Mouse (Mus musculus) hindbrain, embryonic 16.5 days (tissue): ENCODE results near the gene Edn1. TPM values are rescaled to one million over a fixed set of nuclear protein-coding genes. Genes with fewer than 3 reads are reported as not detected.

ENCODE experiments used
- ATAC-seq: fragments of 200-750 bp; cut with Nextera tagmentation; 2 replicates; pipeline ENCODE4 v1.8.0; 2017; ENCODE audit warnings: moderate TSS enrichment, moderate library complexity
- H3K27ac ChIP-seq: fragments of 300-500 bp; sonication (generic); 2 replicates; pipeline ENCODE4 v1.5.1; 2014; ENCODE audit warnings: low read depth, mild to moderate bottlenecking, control low read depth, low read length, moderate library complexity
- H3K27me3 ChIP-seq: fragments of 300-500 bp; sonication (generic); replicated peaks from 2 replicates; pipeline ENCODE4 v1.6.1; 2014; ENCODE audit warnings: low read length; ENCODE audit not compliant: control insufficient read depth, insufficient read depth
- H3K36me3 ChIP-seq: fragments of 300-500 bp; sonication (generic); 2 replicates; pipeline ENCODE4 v1.6.1; 2014; ENCODE audit warnings: mild to moderate bottlenecking, low read length, moderate library complexity, mixed read lengths; ENCODE audit not compliant: control insufficient read depth, insufficient read depth
- H3K4me1 ChIP-seq: fragments of 300-500 bp; sonication (generic); 2 replicates; pipeline ENCODE4 v1.6.1; 2014; ENCODE audit warnings: low read depth, low read length; ENCODE audit not compliant: control insufficient read depth, insufficient read depth
- H3K4me2 ChIP-seq: fragments of 300-500 bp; sonication (generic); 2 replicates; pipeline ENCODE4 v1.6.1; 2014; ENCODE audit warnings: mild to moderate bottlenecking, low read length, control low read depth, moderate library complexity
- H3K4me3 ChIP-seq: fragments of 300-500 bp; sonication (generic); 2 replicates; pipeline ENCODE4 v1.5.1; 2014; ENCODE audit warnings: mild to moderate bottlenecking, low read length, control low read depth, moderate library complexity
- H3K9ac ChIP-seq: fragments of 300-500 bp; sonication (generic); 2 replicates; pipeline ENCODE4 v1.6.1; 2014; ENCODE audit warnings: low read depth, mild to moderate bottlenecking, control low read depth, low read length, moderate library complexity
- H3K9me3 ChIP-seq: fragments of 300-500 bp; sonication (generic); 2 replicates; pipeline ENCODE4 v1.6.1; 2014; ENCODE audit warnings: mild to moderate bottlenecking, low read length, moderate library complexity; ENCODE audit not compliant: control insufficient read depth
- WGBS: fragments of 180-500 bp; shearing (Covaris S2); extraction: QIAGEN DNeasy Blood & Tissue Kit; methylation state at CpG from one replicate; pipeline ENCODE4 v1.1.7; 2014; 5-methylcytosine and 5-hydroxymethylcytosine counted together
- polyA plus RNA-seq: library from polyadenylated mRNA; unstranded; fragments of >200 nt; fragmentation: Nextera tagmentation; extraction: Ambion mirVana; gene quantifications from 2 replicates; pipeline ENCODE4 v1.2.1, GENCODE M21; 2015

The Edn1 gene
- polyA plus RNA-seq, 1 experiment from 2014 or later: 2.5 TPM

- WGBS: 87% methylated on average over 2 of the region's 2 CpGs
- Histone ChIP-seq H3K36me3 (no peaks in the 10 kb centered on the region), H3K9ac (no peak overlapping the region), H3K4me1 (no peaks in the 10 kb centered on the region), H3K27ac (no peak overlapping the region), H3K27me3 (no peaks in the 10 kb centered on the region), H3K4me3 (no peak overlapping the region), H3K9me3 (no peaks in the 10 kb centered on the region), H3K4me2 (no peak overlapping the region)
- ATAC-seq: no peak
Measured at GRCm38 (mm10) chr13:42337072-42337471, 35.8 kb downstream of the Edn1 start.

DNA sequence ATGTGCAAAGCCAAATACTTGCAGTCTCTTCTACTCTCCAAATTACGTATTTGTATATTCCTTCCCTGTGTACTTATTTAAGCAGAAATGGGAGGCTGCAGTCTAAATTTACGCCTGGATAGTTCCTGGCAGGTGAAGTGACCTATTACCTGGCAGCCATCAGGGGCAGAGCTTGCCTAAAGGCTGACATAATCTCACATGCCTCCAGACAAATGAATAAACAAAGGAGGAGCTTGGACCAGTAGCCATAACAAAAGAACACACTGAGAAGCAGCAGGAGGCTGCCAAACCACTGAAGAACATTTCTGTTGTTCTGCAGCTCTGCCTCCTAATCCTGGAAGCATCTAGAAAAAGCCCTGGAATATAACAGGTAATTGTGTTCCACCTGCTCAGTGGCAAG is 38.2 kb downstream of the Edn1 start:
- H3K9me3 ChIP-seq: no peaks in the 10 kb centered on the region
- H3K4me1 ChIP-seq: no peaks in the 10 kb centered on the region
- 82% methylated on average over 2 of the region's 2 CpGs for WGBS

GRCm38 (mm10) chr13:42341871-42342532 is 40.7 kb downstream of the Edn1 start:
- no peaks in the 10 kb centered on the region for H3K27me3 ChIP-seq
- WGBS: 76% methylated on average over 2 of the region's 2 CpGs
- no peak for ATAC-seq
- H3K36me3 ChIP-seq: no peaks in the 10 kb centered on the region
- H3K4me1 ChIP-seq: no peaks in the 10 kb centered on the region
- H3K9ac ChIP-seq: no peak overlapping the region
- H3K27ac ChIP-seq: no peak overlapping the region
- H3K9me3 ChIP-seq: no peaks in the 10 kb centered on the region
- H3K4me2 ChIP-seq: no peak overlapping the region
- no peak overlapping the region for H3K4me3 ChIP-seq

More for the DNA sequence above, 38.2 kb downstream of the Edn1 start:
- no peak for ATAC-seq
- H3K36me3 ChIP-seq: no peaks in the 10 kb centered on the region
- no peak overlapping the region for H3K9ac ChIP-seq
- no peaks in the 10 kb centered on the region for H3K27me3 ChIP-seq
- no peak overlapping the region for H3K27ac ChIP-seq
- H3K4me2 ChIP-seq: no peak overlapping the region
- H3K4me3 ChIP-seq: no peak overlapping the region

DNA sequence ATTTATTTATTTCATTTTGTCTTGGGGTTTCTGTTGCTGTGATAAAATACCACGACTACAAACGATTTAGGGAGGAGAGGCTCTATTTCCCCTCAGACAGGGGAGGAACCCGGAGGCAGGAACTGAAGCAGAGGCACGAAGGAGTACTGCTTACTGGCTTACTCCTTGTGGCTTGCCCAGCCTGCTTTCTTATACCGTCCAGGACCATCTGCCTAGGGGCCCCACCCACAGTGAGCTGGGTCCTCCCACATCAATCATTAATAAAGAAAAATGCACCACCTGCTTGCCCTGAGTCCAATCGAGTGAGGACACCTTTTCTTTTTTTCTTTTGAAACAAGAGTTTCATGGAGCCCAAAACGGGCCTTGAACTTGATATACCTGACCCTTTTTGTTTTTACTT is 44.2 kb downstream of the Edn1 start:
- H3K27ac ChIP-seq: no peak overlapping the region
- no peaks in the 10 kb centered on the region for H3K4me1 ChIP-seq
- H3K9me3 ChIP-seq: no peaks in the 10 kb centered on the region
- no peak for ATAC-seq
- H3K27me3 ChIP-seq: no peaks in the 10 kb centered on the region
- 88% methylated on average over 7 of the region's 7 CpGs for whole genome bisulfite sequencing
- no peak overlapping the region for H3K4me2 ChIP-seq
- H3K4me3 ChIP-seq: no peak overlapping the region
- no peaks in the 10 kb centered on the region for H3K36me3 ChIP-seq
- no peak overlapping the region for H3K9ac ChIP-seq

DNA sequence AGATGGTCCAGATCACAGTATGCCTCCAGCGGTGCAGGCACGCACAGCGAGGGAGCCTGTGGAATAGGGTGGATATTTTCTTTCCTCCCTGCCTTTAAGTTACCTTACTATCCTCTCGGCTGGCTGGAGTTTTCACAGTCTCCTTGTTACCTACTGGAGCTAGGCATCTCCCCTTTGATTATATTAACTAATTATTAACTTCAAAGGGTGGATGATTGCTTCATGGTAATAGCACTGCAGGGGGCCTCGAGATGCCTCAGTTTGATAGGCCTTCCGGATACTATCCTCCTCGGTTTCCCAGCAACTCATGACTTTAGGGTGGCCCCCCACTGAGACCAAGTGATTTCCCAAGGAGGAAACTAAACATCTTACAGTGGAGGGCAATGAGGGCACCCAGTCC is 45.1 kb downstream of the Edn1 start:
- Histone ChIP-seq H3K9me3 (no peaks in the 10 kb centered on the region), H3K36me3 (no peaks in the 10 kb centered on the region), H3K4me3 (no peak overlapping the region), H3K27me3 (no peaks in the 10 kb centered on the region), H3K9ac (no peak overlapping the region), H3K27ac (no peak overlapping the region), H3K4me1 (no peaks in the 10 kb centered on the region), H3K4me2 (no peak overlapping the region)
- WGBS: 28% methylated on average over 7 of the region's 7 CpGs
- ATAC-seq: no peak

DNA sequence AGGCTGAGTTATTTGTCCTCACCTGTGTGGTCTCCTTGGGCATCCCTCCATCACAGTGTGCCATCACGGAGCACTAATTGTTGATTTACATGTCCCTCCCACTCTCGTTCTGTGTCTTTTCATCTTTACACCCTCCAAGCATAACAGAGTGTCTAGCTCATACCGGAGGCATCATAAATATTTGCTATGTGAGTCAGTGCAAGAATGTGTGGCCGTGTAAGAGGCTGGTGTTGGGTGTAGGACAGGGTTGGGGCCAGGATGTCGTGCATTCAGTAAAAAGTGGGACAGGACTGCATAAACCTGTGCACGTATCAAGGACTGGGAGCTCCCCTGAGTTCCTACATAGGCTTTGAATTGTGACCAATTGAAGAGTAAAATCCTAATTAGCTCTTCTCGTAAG is 50.4 kb downstream of the Edn1 start:
- WGBS: 83% methylated on average over 7 of the region's 7 CpGs
- Histone ChIP-seq H3K9ac (no peak overlapping the region), H3K27me3 (no peaks in the 10 kb centered on the region), H3K9me3 (no peaks in the 10 kb centered on the region), H3K27ac (no peak overlapping the region), H3K4me2 (no peak overlapping the region), H3K4me1 (no peaks in the 10 kb centered on the region), H3K36me3 (no peaks in the 10 kb centered on the region), H3K4me3 (no peak overlapping the region)
- ATAC-seq: no peak

Other genes with a start within 250 kb of the Edn1 start
- 14.9 and 15.0 TPM in 2 replicates for gene Hivep1, start 249.5 kb upstream of the Edn1 start, polyA plus RNA-seq